ENCODE assay signal across 8 mouse cellular contexts in genomic region chr19:11820211-11820610, GRCm38 (mm10). TPM values are rescaled to one million over a fixed set of nuclear protein-coding genes. Genes with fewer than 3 reads are reported as not detected.
A peak's percentile ranks its signal among the peaks of the same experiment; 100 is the strongest.
DNase-seq lines count a peak whose midpoint lies in the region; ATAC-seq lines count a peak whose summit lies in the region.

No protein-coding gene starts in this region.

- H3K9ac ChIP-seq in limb, embryonic 15.5 days: no peak overlapping the region

- H3K9me3 ChIP-seq in limb, embryonic 15.5 days: no peaks in the 10 kb centered on the region

- peaks cover 14% of the 10 kb centered on the region for H3K4me1 ChIP-seq in limb, embryonic 15.5 days

- ATAC-seq in CD4-positive, CD25-positive, alpha-beta regulatory T cell, adult 4 months: no peak
- no peak for ATAC-seq in limb, embryonic 15.5 days (ENCODE audit: insufficient number of reproducible peaks, low FRiP score, low TSS enrichment, low read depth)
- ATAC-seq in frontal cortex, adult (ENCODE audit: low TSS enrichment): no peak

- peaks cover 40% of the 10 kb centered on the region for H3K27me3 ChIP-seq in limb, embryonic 15.5 days

- DNase-seq in CD4-positive, CD25-positive, alpha-beta regulatory T cell, adult 2 months (ENCODE audit: low read depth, low spot score): peak; percentile 5
- DNase-seq in right cerebral cortex, postnatal 14 days: peak; percentile 7
- no peak for DNase-seq in right cerebral cortex, postnatal 25 days
- DNase-seq in layer of hippocampus, adult 9-11 months: no peak
- no peak for DNase-seq in spleen, postnatal 4 days (ENCODE audit: low spot score in 2 of 2)

- H3K36me3 ChIP-seq in limb, embryonic 15.5 days: no peaks in the 10 kb centered on the region

- H3K27ac ChIP-seq in limb, embryonic 15.5 days: no peak overlapping the region

- H3K4me2 ChIP-seq in limb, embryonic 15.5 days: peak overlapping the region; percentile 89

- 28% methylated on average over 6 of the region's 6 CpGs for WGBS in limb, embryonic 15.5 days

- peak overlapping the region; percentile 61 for H3K4me3 ChIP-seq in limb, embryonic 15.5 days

RNA-seq across cellular contexts. Expression of gene Stx3, which starts 1.0 kb away (rescaled TPM):
- polyA plus RNA-seq in CD4-positive, CD25-positive, alpha-beta regulatory T cell, adult 4 months (2017; shearing (Covaris generic)): 1 to 10 TPM; 2.5 to 2.6 TPM
- polyA plus RNA-seq in limb, embryonic 15.5 days (2015; fragmentation: Nextera tagmentation; extraction: Ambion mirVana): 6.2 and 6.4 TPM in 2 replicates

RNA-seq across cellular contexts. Expression of gene Olfr1417, which starts 18.8 kb away (rescaled TPM):
- polyA plus RNA-seq in CD4-positive, CD25-positive, alpha-beta regulatory T cell, adult 4 months (2017; shearing (Covaris generic)): not detected
- polyA plus RNA-seq in limb, embryonic 15.5 days (2015; fragmentation: Nextera tagmentation; extraction: Ambion mirVana): not detected in 2 replicates

RNA-seq across cellular contexts. Expression of gene Olfr1418, which starts 40.7 kb away (rescaled TPM):
- polyA plus RNA-seq in CD4-positive, CD25-positive, alpha-beta regulatory T cell, adult 4 months (2017; shearing (Covaris generic)): not detected
- not detected in 2 replicates for polyA plus RNA-seq in limb, embryonic 15.5 days (2015; fragmentation: Nextera tagmentation; extraction: Ambion mirVana)

RNA-seq across cellular contexts. Expression of gene Mrpl16, which starts 50.0 kb away (rescaled TPM):
- polyA plus RNA-seq in CD4-positive, CD25-positive, alpha-beta regulatory T cell, adult 4 months (2017; shearing (Covaris generic)): 10 to 100 TPM; 39.7 to 40.2 TPM
- 38.9 and 40.1 TPM in 2 replicates for polyA plus RNA-seq in limb, embryonic 15.5 days (2015; fragmentation: Nextera tagmentation; extraction: Ambion mirVana)

RNA-seq across cellular contexts. Expression of gene Olfr1419, which starts 54.7 kb away (rescaled TPM):
- polyA plus RNA-seq in CD4-positive, CD25-positive, alpha-beta regulatory T cell, adult 4 months (2017; shearing (Covaris generic)): not detected
- not detected in 2 replicates for polyA plus RNA-seq in limb, embryonic 15.5 days (2015; fragmentation: Nextera tagmentation; extraction: Ambion mirVana)

Comparison
In these comparisons a context has a peak if more than half of its experiments do, and no peak if none do; other contexts are left out.
1. DNase-seq: peak in CD4-positive, CD25-positive, alpha-beta regulatory T cell, adult 2 months (single experiment) and right cerebral cortex, postnatal 14 days (single experiment); none in right cerebral cortex, postnatal 25 days (single experiment), layer of hippocampus, adult 9-11 months (single experiment) and spleen, postnatal 4 days (0 of 2).